Mouse (Mus musculus) cortical plate, adult 2 months (tissue): Measurements from ENCODE around the gene Fam20a.

ENCODE experiments used
- CTCF ChIP-seq: fragments of 200-500 bp; IDR thresholded peaks from 2 replicates; pipeline ENCODE4 v1.5.1; 2011; ENCODE audit warnings: mild to moderate bottlenecking, control low read depth, low read length; ENCODE audit not compliant: insufficient read depth; ENCODE audit errors: extremely low read depth
- POLR2A ChIP-seq: fragments of 200-500 bp; IDR thresholded peaks from 2 replicates; pipeline ENCODE4 v1.6.1; 2011; ENCODE audit warnings: mild to moderate bottlenecking, low read length, control low read depth; ENCODE audit not compliant: insufficient read depth; ENCODE audit errors: extremely low read depth

DNA sequence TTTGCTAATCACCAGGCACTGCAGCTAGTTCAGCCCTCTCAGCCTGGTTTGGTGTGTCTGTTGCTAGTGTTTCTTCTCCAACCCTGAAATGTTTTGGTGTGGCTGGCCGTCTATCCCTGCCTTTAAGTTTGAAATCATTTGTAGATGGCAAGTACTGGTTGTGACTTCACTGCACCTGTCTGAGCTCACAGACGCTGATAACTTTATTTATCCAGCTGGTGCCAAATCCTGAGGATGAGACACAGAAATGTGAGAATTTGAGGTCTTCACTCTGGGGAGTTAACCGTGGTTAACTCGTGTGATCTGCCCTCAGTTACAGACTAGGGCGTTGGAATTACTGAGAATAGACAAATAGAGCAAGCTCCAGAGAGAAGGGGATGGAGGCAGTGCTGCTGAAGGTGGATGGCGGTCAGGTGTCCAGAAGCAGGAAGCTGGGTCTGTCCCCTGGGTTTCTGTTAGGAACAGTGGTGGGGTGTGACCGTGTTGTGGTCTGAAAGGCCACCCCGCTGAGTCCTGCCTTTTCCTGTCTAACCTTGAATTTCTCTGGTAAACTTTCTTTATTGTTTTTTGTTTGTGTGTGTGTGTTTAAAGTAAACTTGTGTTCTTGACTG is 53.9 kb downstream of the Fam20a start:
- TF ChIP-seq CTCF, result no peak
- TF ChIP-seq POLR2A, result no peak
